Mouse (Mus musculus) heart, postnatal 0 days (tissue): ENCODE data around the gene Vat1.

Experiments
- CTCF ChIP-seq: IDR thresholded peaks from 2 replicates; pipeline ENCODE4 v1.5.1; 2016; ENCODE audit warnings: antibody characterized with exemption, control low read depth, low read depth
- EP300 ChIP-seq: IDR thresholded peaks from 2 replicates; pipeline ENCODE4 v1.6.1; 2016; ENCODE audit warnings: antibody characterized with exemption, low read depth

DNA sequence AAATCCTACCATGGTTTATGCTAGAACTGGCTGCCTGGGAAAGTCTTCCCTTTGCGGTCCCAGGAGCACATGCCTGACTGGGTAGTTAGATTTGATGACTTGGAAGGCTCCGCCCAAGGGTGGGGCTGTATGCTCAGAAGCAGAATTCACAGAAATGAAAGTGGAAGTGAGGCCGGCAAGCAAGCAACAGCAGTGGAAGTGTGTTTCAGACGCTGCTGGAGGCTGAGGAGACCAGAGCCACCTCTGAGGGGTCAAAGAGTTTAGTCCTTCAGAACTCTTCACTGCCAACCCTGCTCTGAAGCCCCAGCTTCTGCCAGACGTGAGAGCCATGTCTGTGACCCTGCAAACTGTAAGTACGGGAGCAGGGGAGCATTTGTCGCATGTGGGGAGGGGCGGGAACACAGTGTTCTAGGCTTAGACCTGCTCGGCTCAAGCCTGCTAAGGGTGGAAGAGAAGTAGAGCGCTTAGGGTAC, 17.7 kb downstream of the Vat1 start, which contains the start of gene Ifi35:
- TF ChIP-seq CTCF (no peak), EP300 (no peak)
